Mouse (Mus musculus): ENCODE measurements around the gene Pax6. TPM values are rescaled to one million over a fixed set of nuclear protein-coding genes. Genes with fewer than 3 reads are reported as not detected.

Pax6 gene
- total RNA-seq, 2 experiments from 2014 or later = not detected

- no peak for ATAC-seq (replicated peaks; ENCODE audit: low FRiP score, low TSS enrichment, poor library complexity, severe bottlenecking)
Observed at GRCm38 (mm10) chr2:105698631-105699030, 29.9 kb downstream of the Pax6 start.

GRCm38 (mm10) chr2:105701781-105702180, 33.1 kb downstream of the Pax6 start:
- no peak for ATAC-seq (replicated peaks; ENCODE audit: low FRiP score, low TSS enrichment, poor library complexity, severe bottlenecking)

GRCm38 (mm10) chr2:105702586-105702985, 33.9 kb downstream of the Pax6 start:
- ATAC-seq (replicated peaks; ENCODE audit: low FRiP score, low TSS enrichment, poor library complexity, severe bottlenecking) = no peak

- no peak for ATAC-seq (replicated peaks; ENCODE audit: low FRiP score, low TSS enrichment, poor library complexity, severe bottlenecking)
Observed at GRCm38 (mm10) chr2:105705320-105705719, 36.6 kb downstream of the Pax6 start.

GRCm38 (mm10) chr2:105709126-105709525, 40.4 kb downstream of the Pax6 start:
- ATAC-seq (replicated peaks; ENCODE audit: low FRiP score, low TSS enrichment, poor library complexity, severe bottlenecking) = peak; percentile 78

- ATAC-seq (replicated peaks; ENCODE audit: low FRiP score, low TSS enrichment, poor library complexity, severe bottlenecking) = no peak
Observed at GRCm38 (mm10) chr2:105710511-105710910, 41.8 kb downstream of the Pax6 start.

- ATAC-seq (replicated peaks; ENCODE audit: low FRiP score, low TSS enrichment, poor library complexity, severe bottlenecking) = no peak
Observed at GRCm38 (mm10) chr2:105715409-105716115, 46.9 kb downstream of the Pax6 start.

GRCm38 (mm10) chr2:105726657-105727056, 58.0 kb downstream of the Pax6 start:
- ATAC-seq (replicated peaks; ENCODE audit: low FRiP score, low TSS enrichment, poor library complexity, severe bottlenecking) = no peak

GRCm38 (mm10) chr2:105730704-105731103, 62.0 kb downstream of the Pax6 start:
- ATAC-seq (replicated peaks; ENCODE audit: low FRiP score, low TSS enrichment, poor library complexity, severe bottlenecking) = no peak

GRCm38 (mm10) chr2:105736166-105736565, 67.5 kb downstream of the Pax6 start:
- ATAC-seq (replicated peaks; ENCODE audit: low FRiP score, low TSS enrichment, poor library complexity, severe bottlenecking) = no peak

- no peak for ATAC-seq (replicated peaks; ENCODE audit: low FRiP score, low TSS enrichment, poor library complexity, severe bottlenecking)
Observed at GRCm38 (mm10) chr2:105746896-105747295, 78.2 kb downstream of the Pax6 start.

Other genes starting within 250 kb of the Pax6 start
- gene Elp4, start 235.7 kb downstream of the Pax6 start, total RNA-seq (2014; fragmentation: Nextera tagmentation) = 21.5 and 41.7 TPM in 2 replicates
- gene Elp4, start 235.7 kb downstream of the Pax6 start, total RNA-seq (2017) = 20.7 and 30.3 TPM in 2 replicates
- gene Immp1l, start 235.7 kb downstream of the Pax6 start, total RNA-seq (2014; fragmentation: Nextera tagmentation) = 47.5 and 61.7 TPM in 2 replicates
- 55.6 and 72.8 TPM in 2 replicates for gene Immp1l, start 235.7 kb downstream of the Pax6 start, total RNA-seq (2017)

All from megakaryocyte-erythroid progenitor cell, adult 5-6 weeks (primary cell).